Mouse (Mus musculus) embryonic facial prominence, embryonic 15.5 days (tissue): ENCODE measurements around the gene Zfp37. TPM values are rescaled to one million over a fixed set of nuclear protein-coding genes. Genes with fewer than 3 reads are reported as not detected.
"Not testable (repeated sequence)": the region's sequence is repeated elsewhere in the genome, so short reads cannot be mapped to it uniquely, and the experiment has no call there.

Experiments used
- ATAC-seq: fragments of 200-750 bp; cut with Nextera tagmentation; 2 replicates; pipeline ENCODE4 v1.8.0; 2017; ENCODE audit warnings: low read depth, moderate TSS enrichment; ENCODE audit not compliant: insufficient number of reproducible peaks, low FRiP score, low TSS enrichment
- H3K27ac ChIP-seq: fragments of 300-500 bp; sonication (generic); replicated peaks from 2 replicates; pipeline ENCODE4 v1.5.1; 2015; ENCODE audit warnings: mild to moderate bottlenecking, inconsistent platforms
- H3K27me3 ChIP-seq: fragments of 300-500 bp; sonication (generic); 2 replicates; pipeline ENCODE4 v1.6.1; 2015; ENCODE audit warnings: inconsistent platforms
- H3K36me3 ChIP-seq: fragments of 300-500 bp; sonication (generic); 2 replicates; pipeline ENCODE4 v1.6.1; 2015; ENCODE audit warnings: mild to moderate bottlenecking, inconsistent platforms
- H3K4me1 ChIP-seq: fragments of 300-500 bp; sonication (generic); 2 replicates; pipeline ENCODE4 v1.6.1; 2015; ENCODE audit warnings: inconsistent platforms
- H3K4me2 ChIP-seq: fragments of 300-500 bp; sonication (generic); replicated peaks from 2 replicates; pipeline ENCODE4 v1.6.1; 2015; ENCODE audit warnings: mild to moderate bottlenecking, inconsistent platforms
- H3K4me3 ChIP-seq: fragments of 300-500 bp; sonication (generic); replicated peaks from 2 replicates; pipeline ENCODE4 v1.5.1; 2015; ENCODE audit warnings: mild to moderate bottlenecking, inconsistent platforms
- H3K9ac ChIP-seq: fragments of 300-500 bp; sonication (generic); 2 replicates; pipeline ENCODE4 v1.6.1; 2015; ENCODE audit warnings: inconsistent platforms
- H3K9me3 ChIP-seq: fragments of 300-500 bp; sonication (generic); replicated peaks from 2 replicates; pipeline ENCODE4 v1.6.1; 2016; ENCODE audit warnings: inconsistent platforms
- WGBS: fragments of 180-500 bp; shearing (Covaris S2); methylation state at CpG from one replicate; pipeline ENCODE4 v1.1.7; 2015; 5-methylcytosine and 5-hydroxymethylcytosine counted together
- polyA plus RNA-seq: library from polyadenylated mRNA; unstranded; fragments of >200 nt; fragmentation: Nextera tagmentation; extraction: Ambion mirVana; gene quantifications from 2 replicates; pipeline ENCODE4 v1.2.1, GENCODE M21; 2015

The Zfp37 gene
- polyA plus RNA-seq, 1 experiment from 2014 or later, result 10.8 TPM

DNA sequence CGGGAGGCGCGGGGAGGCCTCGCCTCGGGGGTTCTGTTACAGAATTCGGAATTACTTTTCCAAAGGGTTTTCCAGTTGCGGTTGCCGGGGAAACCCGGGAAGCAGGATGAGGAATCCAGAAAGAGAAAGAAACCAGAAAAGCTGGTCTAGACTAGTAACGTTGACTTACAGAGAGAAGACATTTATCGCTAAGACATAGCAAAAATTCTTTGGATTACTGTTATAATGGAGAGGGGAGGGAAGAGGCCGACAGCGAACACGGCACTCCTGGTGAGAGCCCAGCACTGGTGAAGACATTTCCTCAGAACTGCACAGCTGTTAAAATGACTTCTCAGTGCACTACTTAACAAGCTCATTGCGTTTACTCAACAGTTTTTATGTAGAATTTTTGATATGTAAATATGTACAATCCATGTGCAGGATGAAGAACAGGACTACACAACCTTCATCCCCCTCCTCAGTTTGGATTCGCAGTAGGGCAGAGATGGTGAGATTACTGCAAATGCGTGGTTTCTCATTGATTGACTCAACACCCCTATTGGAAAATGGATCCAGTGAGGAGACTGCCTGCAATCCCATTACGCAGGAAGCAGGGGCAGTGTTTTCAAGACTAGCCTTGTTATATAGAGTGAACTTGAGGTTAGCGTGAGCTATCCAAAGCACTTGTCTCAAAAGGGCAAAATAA is 22.0 kb downstream of the Zfp37 start:
- H3K36me3 ChIP-seq, result peaks cover 8% of the 10 kb centered on the region
- ATAC-seq, result 0 out of 2 replicates have a peak, but pooled peaks have one; percentile 1
- peak overlapping the region; percentile 52 for H3K4me2 ChIP-seq
- H3K9ac ChIP-seq, result peak overlapping the region; percentile 50
- WGBS, result 5% methylated on average over 19 of the region's 19 CpGs
- H3K27me3 ChIP-seq, result no peaks in the 10 kb centered on the region
- peak overlapping the region; percentile 62 for H3K4me3 ChIP-seq
- H3K9me3 ChIP-seq, result no peaks in the 10 kb centered on the region
- H3K4me1 ChIP-seq, result peaks cover 9% of the 10 kb centered on the region; the same call in 1 of the 2 replicates
- H3K27ac ChIP-seq, result peak overlapping the region; percentile 94

DNA sequence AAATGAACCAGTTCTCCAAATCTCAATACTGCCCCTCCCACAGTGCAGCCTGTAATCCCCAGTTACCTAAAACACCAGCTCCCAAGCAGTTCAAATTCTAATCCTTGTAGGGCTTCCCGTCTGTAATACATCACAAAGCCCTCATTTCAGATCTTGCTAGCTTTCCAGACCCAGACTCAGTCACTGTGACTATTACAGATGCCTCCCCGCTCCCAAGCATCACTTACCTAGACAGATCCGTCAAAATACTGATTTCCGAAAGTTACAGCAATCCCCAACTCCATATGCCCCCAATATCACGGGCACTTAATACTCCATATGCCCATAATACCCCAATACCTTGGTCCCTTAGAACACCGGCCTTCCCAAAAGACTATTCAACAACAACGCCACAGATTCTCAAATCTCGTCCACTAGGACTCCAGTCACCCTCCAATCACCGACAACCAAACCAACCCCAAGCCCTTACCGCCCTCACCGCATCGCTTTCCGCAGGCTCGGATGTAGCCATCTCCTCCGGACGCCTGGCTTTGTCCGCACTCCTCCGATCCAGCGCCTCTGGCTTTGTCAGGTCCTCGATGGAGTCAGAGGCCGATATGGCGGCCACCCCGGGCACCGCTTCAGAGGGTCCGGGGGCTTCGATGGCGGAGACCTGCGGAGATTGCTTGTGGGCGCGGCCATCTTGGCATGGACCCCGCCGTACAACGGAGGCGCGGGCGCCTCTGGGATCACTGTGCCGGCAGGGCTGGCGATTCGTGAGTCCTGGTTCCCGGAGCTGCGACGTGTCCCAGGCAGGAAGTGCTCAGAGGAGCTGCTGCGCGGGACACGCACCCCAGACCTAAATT is 22.8 kb downstream of the Zfp37 start:
- Histone ChIP-seq H3K36me3 (peaks cover 16% of the 10 kb centered on the region), H3K27me3 (no peaks in the 10 kb centered on the region), H3K9me3 (no peaks in the 10 kb centered on the region), H3K4me3 (peak overlapping the region; percentile 62), H3K9ac (peak overlapping the region; percentile 50), H3K4me1 (peaks cover 9% of the 10 kb centered on the region; the same call in 1 of the 2 replicates), H3K4me2 (peak overlapping the region; percentile 52), H3K27ac (peak overlapping the region; percentile 94)
- peak; percentile 96 for ATAC-seq
- under 1% methylated on average over 45 of the region's 45 CpGs for WGBS

DNA sequence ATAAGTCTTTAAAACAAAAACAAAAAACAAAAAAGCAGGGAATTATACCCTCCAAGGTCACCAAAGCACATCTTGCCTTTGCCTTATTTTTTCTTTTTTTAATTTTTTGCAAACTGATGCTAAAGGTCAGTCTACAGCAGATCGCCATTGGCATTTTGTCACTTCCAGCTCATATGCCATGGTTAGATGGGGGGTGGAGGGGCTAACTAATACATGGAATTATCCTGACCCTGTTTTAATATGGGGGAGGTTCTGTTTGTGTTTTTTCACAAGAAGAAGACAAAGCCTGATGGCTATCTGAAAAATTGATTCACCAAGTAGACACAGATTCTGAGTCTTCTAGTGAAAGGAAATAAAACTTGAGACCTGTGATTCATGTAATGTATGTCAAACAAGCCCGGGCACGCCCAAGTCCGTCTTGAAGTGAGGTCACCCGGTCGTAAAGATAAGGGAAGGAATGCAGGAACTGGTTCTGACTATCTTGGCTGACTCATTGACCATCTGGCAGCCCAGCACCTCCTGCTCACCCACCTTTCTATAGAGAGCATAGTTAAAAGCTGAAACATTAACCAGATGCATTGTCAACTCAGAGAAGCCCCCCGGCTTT is 30.8 kb downstream of the Zfp37 start:
- no peak for ATAC-seq
- Histone ChIP-seq H3K4me3 (no peak overlapping the region), H3K27ac (no peak overlapping the region), H3K27me3 (no peaks in the 10 kb centered on the region), H3K4me2 (no peak overlapping the region), H3K4me1 (no peaks in the 10 kb centered on the region), H3K9ac (no peak overlapping the region), H3K9me3 (0 out of 2 replicates have a peak, but pooled peaks cover 12% of the 10 kb centered on the region), H3K36me3 (peaks cover 84% of the 10 kb centered on the region)
- WGBS, result 91% methylated on average over 7 of the region's 7 CpGs

DNA sequence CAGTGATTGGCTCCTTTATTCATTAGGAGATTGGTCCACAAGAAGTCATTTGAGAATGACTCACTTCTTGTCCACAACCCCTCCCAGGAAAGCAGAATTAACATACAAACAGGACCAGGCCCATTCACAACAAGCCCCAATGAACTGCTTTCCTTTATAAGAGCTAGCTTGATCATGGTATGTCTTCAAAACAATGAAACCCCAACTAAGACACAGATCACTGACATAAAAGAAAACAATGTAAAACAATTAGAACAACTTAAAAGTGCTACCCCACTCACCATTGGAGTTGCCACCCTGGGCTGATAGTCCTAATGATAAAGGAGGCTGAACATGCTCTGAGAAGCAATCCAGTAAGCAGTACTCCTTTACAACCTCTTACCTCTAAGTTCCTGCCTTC is 42.1 kb downstream of the Zfp37 start:
- Histone ChIP-seq H3K4me1 (no peaks in the 10 kb centered on the region), H3K36me3 (peaks cover 54% of the 10 kb centered on the region), H3K27ac (no peak overlapping the region), H3K4me3 (no peak overlapping the region), H3K9me3 (peaks cover 55% of the 10 kb centered on the region), H3K4me2 (no peak overlapping the region), H3K27me3 (no peaks in the 10 kb centered on the region), H3K9ac (no peak overlapping the region)
- ATAC-seq, result no peak

DNA sequence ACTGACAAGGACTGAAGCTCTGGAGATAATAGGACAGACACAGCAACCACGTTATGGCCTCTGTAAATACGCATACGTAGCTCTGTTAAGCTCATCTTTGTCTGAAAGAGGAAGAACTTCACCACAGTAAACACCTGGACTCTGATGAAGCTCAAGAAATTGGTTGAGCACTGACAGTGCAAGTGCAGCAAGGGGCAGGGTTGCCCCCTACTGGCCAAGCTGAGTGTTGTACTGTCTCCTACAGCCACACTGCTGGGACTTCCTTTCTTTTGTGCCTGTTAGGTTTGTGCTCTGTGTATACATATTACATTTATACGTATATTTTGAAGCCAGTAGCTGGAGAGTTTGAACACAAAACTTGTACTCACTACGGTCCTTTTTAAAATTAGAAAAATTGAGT is 53.6 kb downstream of the Zfp37 start:
- Histone ChIP-seq H3K36me3 (no peaks in the 10 kb centered on the region), H3K4me1 (no peaks in the 10 kb centered on the region), H3K4me2 (no peak overlapping the region), H3K9ac (no peak overlapping the region), H3K27me3 (no peaks in the 10 kb centered on the region), H3K4me3 (no peak overlapping the region), H3K27ac (no peak overlapping the region), H3K9me3 (no peaks in the 10 kb centered on the region)
- no peak for ATAC-seq
- WGBS, result 44% methylated on average over 5 of the region's 5 CpGs

DNA sequence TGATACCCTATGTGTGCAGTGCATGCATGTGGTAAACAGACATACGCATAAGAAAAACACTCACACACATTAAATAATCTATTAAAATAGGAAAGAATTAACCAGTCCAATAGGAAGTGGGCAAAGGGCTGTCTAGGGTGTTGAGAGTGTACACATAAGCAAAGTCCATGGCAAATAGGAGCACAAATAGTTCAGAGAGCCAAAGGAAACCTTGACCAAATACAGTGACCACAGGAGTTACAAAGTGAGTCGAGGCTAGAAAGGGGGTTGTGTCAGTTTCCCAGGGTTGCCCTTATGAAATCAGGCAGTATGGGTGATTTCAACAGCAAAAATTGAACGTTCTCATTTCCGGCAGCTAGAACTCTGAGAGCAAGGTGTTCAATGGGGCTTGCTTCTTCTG is 56.4 kb downstream of the Zfp37 start:
- Histone ChIP-seq H3K9me3 (no peaks in the 10 kb centered on the region), H3K4me2 (no peak overlapping the region), H3K4me1 (no peaks in the 10 kb centered on the region), H3K9ac (no peak overlapping the region), H3K4me3 (no peak overlapping the region), H3K27ac (no peak overlapping the region), H3K36me3 (no peaks in the 10 kb centered on the region), H3K27me3 (no peaks in the 10 kb centered on the region)
- WGBS, result 81% methylated on average over 4 of the region's 4 CpGs
- ATAC-seq, result no peak

DNA sequence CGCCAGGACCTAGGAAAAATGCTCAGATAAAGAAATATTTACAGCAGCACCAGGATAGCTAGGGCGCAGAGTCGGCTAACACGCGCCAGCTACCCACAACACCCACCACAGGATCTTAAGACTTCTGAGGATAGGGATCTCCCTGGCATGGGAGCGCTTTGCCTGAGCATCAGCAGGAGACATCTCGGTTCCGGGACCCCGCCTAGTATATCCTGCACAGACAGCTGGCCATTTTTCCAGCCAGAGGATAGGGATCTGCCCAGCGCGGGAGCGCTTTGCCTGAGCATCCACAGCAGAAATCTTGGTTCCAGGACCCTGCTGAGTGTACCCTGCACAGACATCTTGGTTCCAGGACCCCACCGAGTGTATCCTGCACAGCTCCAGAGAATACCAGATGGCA is 63.2 kb downstream of the Zfp37 start:
- H3K27ac ChIP-seq, H3K27me3 ChIP-seq, H3K4me3 ChIP-seq, H3K36me3 ChIP-seq, ATAC-seq, H3K4me1 ChIP-seq, H3K9ac ChIP-seq, H3K9me3 ChIP-seq, H3K4me2 ChIP-seq: not testable (repeated sequence)
- WGBS, result 94% methylated on average over 13 of the region's 13 CpGs

DNA sequence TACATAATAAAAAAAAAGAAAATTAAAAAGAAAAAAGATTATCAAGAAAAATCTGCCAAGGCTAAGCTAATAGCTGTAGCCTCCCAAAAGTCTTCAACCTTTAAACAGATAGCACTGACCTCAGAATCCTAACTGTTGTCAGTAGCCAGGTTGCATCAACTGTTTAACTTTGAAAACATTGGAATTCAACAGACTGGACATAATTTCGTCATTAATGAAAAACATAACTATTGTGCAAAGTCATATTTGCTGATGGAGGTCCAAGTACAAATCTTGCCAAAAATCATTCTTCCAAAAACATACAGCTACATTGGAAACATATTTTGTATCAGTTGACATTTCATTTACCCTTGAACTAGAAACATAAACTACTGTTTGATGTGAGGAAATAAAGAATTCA is 72.4 kb downstream of the Zfp37 start:
- ATAC-seq, result no peak
- Histone ChIP-seq H3K27ac (no peak overlapping the region), H3K4me3 (no peak overlapping the region), H3K9ac (no peak overlapping the region), H3K4me2 (no peak overlapping the region), H3K36me3 (no peaks in the 10 kb centered on the region), H3K27me3 (no peaks in the 10 kb centered on the region), H3K9me3 (no peaks in the 10 kb centered on the region), H3K4me1 (no peaks in the 10 kb centered on the region)
- 64% methylated on average over 1 of the region's 1 CpGs for WGBS

DNA sequence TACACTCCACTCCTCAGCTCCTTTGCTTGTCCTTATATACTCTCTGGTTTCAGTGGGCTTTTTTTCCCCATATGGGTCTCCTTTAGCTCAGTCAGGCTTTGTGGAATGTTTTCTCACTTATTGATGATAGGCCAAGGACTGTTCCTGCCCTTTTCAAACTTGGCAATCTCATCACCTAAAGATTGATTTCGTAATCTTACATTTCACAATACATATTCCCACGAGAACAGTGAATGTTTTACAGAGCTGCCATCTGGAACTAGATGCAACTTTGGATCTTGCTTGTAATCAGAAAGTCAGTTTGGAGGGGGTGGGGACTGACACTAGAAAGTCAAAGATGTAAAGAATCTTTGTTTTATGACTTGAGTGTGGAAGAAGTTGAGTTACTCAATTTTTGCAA is 80.0 kb downstream of the Zfp37 start, which contains the start of gene Mup21:
Mup21 (minus strand) TSS at position 53 of the 400 bp plus-strand sequence.
- WGBS, result 70% methylated on average over 2 of the region's 2 CpGs
- Histone ChIP-seq H3K27ac (no peak within 1 kb of the TSS), H3K9me3 (no peaks in the 10 kb centered on the region), H3K27me3 (no peaks in the 10 kb centered on the region), H3K4me1 (no peaks in the 10 kb centered on the region), H3K9ac (no peak within 1 kb of the TSS), H3K4me2 (no peak within 1 kb of the TSS), H3K4me3 (no peak within 1 kb of the TSS), H3K36me3 (no peaks in the 10 kb centered on the region)
- ATAC-seq, result no peak
